Mouse (Mus musculus): Measurements from ENCODE around the gene Zbtb7a. TPM values are rescaled to one million over a fixed set of nuclear protein-coding genes. Genes with fewer than 3 reads are reported as not detected.

Gene Zbtb7a
- polyA plus RNA-seq, 1 experiment from 2014 or later: 54.1 TPM

DNA sequence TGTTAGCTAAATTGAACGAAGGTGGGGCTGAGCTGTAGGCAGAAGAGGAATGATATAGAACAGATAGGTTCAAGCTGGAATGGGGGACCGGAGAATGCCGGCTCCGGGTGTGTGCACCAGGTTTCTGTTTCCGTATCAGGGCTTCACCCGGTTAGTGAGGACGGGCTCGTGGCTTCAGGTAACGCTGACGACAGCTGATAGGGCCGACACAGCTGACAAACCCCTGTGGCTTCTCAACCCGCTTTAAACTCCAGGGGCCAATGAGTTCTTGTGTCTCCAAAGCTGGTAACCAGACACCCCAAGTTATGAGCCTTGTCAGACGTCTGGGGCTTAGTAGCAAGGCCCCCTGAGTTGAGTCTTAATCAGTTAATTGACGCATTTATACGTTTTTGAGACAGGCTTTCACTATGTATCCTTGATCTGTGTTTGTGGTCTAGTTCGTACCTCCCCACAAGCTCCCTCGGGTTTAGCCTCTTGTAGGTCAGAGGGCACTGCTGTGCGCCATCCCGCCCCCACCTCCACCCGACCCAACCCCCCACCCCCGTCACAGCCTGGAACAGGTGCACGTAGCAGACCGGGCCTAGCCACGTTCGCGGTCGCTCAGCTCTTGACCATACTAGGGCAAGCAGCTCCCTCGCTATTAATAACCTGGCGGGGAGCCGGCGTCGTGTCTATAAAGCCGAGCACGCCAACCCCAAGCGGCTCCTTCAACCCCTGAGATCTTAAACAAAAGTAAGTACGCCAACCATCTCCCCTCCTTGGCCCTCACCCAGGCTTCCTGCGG is 59.2 kb downstream of the Zbtb7a start:
- Histone ChIP-seq H3K4me3 (ENCODE audit: low read depth, low read length) (0 out of 2 replicates have a peak overlapping the region, but pooled peaks have one; percentile 17), H3K9ac (ENCODE audit: low read depth, low read length) (peak overlapping the region; percentile 26; the same call in 1 of the 2 replicates), H3K4me1 (replicated peaks; ENCODE audit: control insufficient read depth, insufficient read depth, low read length) (peaks cover 15% of the 10 kb centered on the region), H3K36me3 (ENCODE audit: control insufficient read depth, insufficient read depth) (peaks cover 16% of the 10 kb centered on the region; the same call in 1 of the 2 replicates), H3K27ac (ENCODE audit: low read depth, low read length) (peak overlapping the region; percentile 35; the same call in 1 of the 2 replicates), H3K9me3 (ENCODE audit: control insufficient read depth) (no peaks in the 10 kb centered on the region), H3K27me3 (replicated peaks; ENCODE audit: control insufficient read depth, insufficient read depth, low read length) (no peaks in the 10 kb centered on the region), H3K4me2 (replicated peaks; ENCODE audit: low read depth) (peak overlapping the region; percentile 48)
- ATAC-seq: no peak
- no peak for TF ChIP-seq CTCF (IDR thresholded peaks at IDR 0.05; ENCODE audit: low read depth)
- WGBS: 17% methylated on average over 37 of the region's 37 CpGs

DNA sequence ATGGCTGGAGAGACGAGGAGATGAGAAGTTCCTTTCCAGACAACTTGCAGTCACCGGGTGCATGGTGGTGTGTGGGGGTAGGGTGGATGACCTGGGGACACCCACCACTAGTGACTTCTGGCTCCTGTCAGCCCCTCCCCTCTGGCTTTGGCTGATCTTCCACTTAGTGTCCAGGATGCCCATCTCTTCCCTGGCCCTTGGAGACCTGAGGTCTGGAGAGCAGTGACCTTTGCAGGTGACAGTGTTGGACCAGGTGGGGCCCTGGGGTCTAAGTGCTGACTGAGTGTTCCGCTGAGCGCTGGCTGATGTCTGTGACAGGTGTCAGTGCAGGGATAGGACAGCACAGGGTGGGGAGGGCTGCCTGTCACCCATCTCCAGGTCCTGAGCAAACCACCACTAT is 60.3 kb downstream of the Zbtb7a start:
- H3K4me2 ChIP-seq (replicated peaks; ENCODE audit: low read depth): peak overlapping the region; percentile 48
- no peak for ATAC-seq
- H3K4me3 ChIP-seq (ENCODE audit: low read depth, low read length): no peak overlapping the region
- H3K9me3 ChIP-seq (ENCODE audit: control insufficient read depth): no peaks in the 10 kb centered on the region
- no peak overlapping the region for H3K27ac ChIP-seq (ENCODE audit: low read depth, low read length)
- H3K27me3 ChIP-seq (replicated peaks; ENCODE audit: control insufficient read depth, insufficient read depth, low read length): no peaks in the 10 kb centered on the region
- peaks cover 8% of the 10 kb centered on the region; the same call in 1 of the 2 replicates for H3K36me3 ChIP-seq (ENCODE audit: control insufficient read depth, insufficient read depth)
- WGBS: 55% methylated on average over 4 of the region's 4 CpGs
- H3K9ac ChIP-seq (ENCODE audit: low read depth, low read length): no peak overlapping the region
- H3K4me1 ChIP-seq (replicated peaks; ENCODE audit: control insufficient read depth, insufficient read depth, low read length): peaks cover 15% of the 10 kb centered on the region
- no peak for TF ChIP-seq CTCF (IDR thresholded peaks at IDR 0.05; ENCODE audit: low read depth)

DNA sequence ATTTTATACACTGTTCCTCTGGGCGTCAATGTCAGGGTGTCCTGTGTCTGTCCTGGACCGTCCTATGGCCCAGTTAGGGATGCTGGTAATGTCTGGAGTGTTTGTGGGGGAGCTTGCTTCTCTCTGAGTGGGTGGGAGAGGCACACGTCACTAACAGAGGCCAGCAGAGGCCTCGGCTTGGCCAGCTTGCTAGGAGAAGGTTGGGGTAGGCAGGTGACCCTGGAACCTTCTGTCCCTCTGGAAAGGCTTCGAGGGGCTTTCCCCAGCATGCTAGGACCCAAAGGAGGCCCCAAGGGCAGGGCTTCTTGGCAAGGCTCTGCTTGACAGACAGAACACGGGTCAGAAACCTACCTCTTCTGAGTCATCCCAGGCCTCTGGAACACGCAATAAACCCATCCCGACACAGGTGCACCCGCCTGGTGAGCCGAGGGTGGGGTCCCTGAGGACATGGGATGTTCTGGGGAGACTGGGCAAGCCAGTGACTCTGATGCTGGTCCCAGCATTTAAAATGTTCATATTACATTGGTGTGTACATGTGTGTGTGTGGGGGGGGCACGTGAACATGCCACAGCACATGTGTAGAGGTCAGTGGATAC is 61.5 kb downstream of the Zbtb7a start:
- TF ChIP-seq CTCF (IDR thresholded peaks at IDR 0.05; ENCODE audit: low read depth): no peak

DNA sequence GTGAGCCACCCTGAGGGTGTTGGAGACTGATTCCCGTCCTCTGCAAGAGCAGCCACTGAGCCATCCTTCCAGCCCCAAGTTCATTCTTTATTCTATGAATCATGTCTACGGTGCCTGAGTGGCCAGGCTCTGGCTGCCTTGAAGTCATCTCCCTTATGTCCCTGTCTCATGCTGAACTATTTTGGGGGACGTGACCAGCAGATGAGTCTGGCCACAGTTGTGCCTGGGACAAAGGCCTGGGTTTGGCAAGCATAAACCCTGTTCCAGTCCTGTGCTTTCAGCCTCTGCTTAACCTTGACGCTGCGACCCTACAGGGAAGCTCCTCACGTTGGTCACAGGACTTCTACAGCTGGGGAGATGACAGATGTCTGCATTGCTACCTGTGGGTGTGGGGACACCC is 62.3 kb downstream of the Zbtb7a start:
- WGBS: 50% methylated on average over 6 of the region's 6 CpGs
- Histone ChIP-seq H3K9ac (ENCODE audit: low read depth, low read length) (no peak overlapping the region), H3K36me3 (ENCODE audit: control insufficient read depth, insufficient read depth) (no peaks in the 10 kb centered on the region), H3K9me3 (ENCODE audit: control insufficient read depth) (no peaks in the 10 kb centered on the region), H3K4me1 (replicated peaks; ENCODE audit: control insufficient read depth, insufficient read depth, low read length) (peaks cover 12% of the 10 kb centered on the region), H3K27ac (ENCODE audit: low read depth, low read length) (no peak overlapping the region), H3K4me3 (ENCODE audit: low read depth, low read length) (no peak overlapping the region), H3K27me3 (replicated peaks; ENCODE audit: control insufficient read depth, insufficient read depth, low read length) (no peaks in the 10 kb centered on the region), H3K4me2 (replicated peaks; ENCODE audit: low read depth) (no peak overlapping the region)
- no peak for TF ChIP-seq CTCF (IDR thresholded peaks at IDR 0.05; ENCODE audit: low read depth)
- ATAC-seq: no peak

More for the DNA sequence above, 61.5 kb downstream of the Zbtb7a start:
- Histone ChIP-seq H3K4me2 (replicated peaks; ENCODE audit: low read depth) (no peak overlapping the region), H3K27me3 (replicated peaks; ENCODE audit: control insufficient read depth, insufficient read depth, low read length) (no peaks in the 10 kb centered on the region), H3K9me3 (ENCODE audit: control insufficient read depth) (no peaks in the 10 kb centered on the region), H3K36me3 (ENCODE audit: control insufficient read depth, insufficient read depth) (no peaks in the 10 kb centered on the region), H3K4me3 (ENCODE audit: low read depth, low read length) (no peak overlapping the region), H3K27ac (ENCODE audit: low read depth, low read length) (no peak overlapping the region), H3K4me1 (replicated peaks; ENCODE audit: control insufficient read depth, insufficient read depth, low read length) (peaks cover 15% of the 10 kb centered on the region), H3K9ac (ENCODE audit: low read depth, low read length) (no peak overlapping the region)
- 55% methylated on average over 11 of the region's 11 CpGs for WGBS
- ATAC-seq: no peak

DNA sequence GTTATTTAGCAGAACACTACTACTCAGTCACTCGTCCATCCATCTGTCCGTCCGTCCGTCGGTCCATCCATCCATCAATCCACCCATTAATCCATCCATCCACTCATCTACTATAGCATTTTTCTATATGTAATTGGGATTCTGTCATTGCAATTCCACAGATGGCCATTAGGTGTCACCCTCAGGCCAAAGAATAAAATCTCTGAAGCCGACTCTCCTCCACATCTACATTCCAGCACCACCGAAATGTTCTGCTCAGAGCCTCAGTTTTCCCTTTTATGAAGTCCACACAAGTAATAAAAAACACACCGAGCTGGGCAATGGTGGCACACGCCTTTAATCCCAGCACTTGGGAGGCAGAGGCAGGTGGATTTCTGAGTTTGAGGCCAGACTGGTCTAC is 63.2 kb downstream of the Zbtb7a start:
- H3K9ac ChIP-seq (ENCODE audit: low read depth, low read length): no peak overlapping the region
- H3K4me2 ChIP-seq (replicated peaks; ENCODE audit: low read depth): no peak overlapping the region
- H3K27ac ChIP-seq (ENCODE audit: low read depth, low read length): no peak overlapping the region
- TF ChIP-seq CTCF (IDR thresholded peaks at IDR 0.05; ENCODE audit: low read depth): peak; percentile 89
- 3% methylated on average over 9 of the region's 9 CpGs for WGBS
- ATAC-seq: no peak
- H3K36me3 ChIP-seq (ENCODE audit: control insufficient read depth, insufficient read depth): no peaks in the 10 kb centered on the region
- no peaks in the 10 kb centered on the region for H3K27me3 ChIP-seq (replicated peaks; ENCODE audit: control insufficient read depth, insufficient read depth, low read length)
- H3K9me3 ChIP-seq (ENCODE audit: control insufficient read depth): no peaks in the 10 kb centered on the region
- no peak overlapping the region for H3K4me3 ChIP-seq (ENCODE audit: low read depth, low read length)
- peaks cover 10% of the 10 kb centered on the region; the same call in 1 of the 2 replicates for H3K4me1 ChIP-seq (replicated peaks; ENCODE audit: control insufficient read depth, insufficient read depth, low read length)

DNA sequence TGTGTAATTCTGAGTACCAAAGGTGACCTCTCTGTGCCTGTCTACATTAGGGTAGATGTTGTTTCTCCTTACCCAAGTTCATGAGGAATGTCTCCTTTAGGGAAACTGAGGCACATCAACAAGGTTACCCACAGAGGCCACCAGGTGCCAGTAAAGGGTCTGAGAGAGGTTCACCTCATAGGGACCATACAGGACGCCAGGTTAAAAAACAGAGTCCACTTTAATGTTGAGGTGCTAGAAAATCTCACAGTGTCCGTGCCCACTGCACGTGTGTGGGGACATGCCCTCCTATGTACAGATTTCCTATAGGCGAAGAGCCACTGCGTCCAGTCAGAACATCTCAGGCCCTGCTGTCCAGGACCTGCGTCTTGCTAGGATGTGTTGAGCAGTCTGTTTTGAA is 64.0 kb downstream of the Zbtb7a start:
- Histone ChIP-seq H3K4me2 (replicated peaks; ENCODE audit: low read depth) (no peak overlapping the region), H3K4me1 (replicated peaks; ENCODE audit: control insufficient read depth, insufficient read depth, low read length) (peaks cover 5% of the 10 kb centered on the region; the same call in 1 of the 2 replicates), H3K27me3 (replicated peaks; ENCODE audit: control insufficient read depth, insufficient read depth, low read length) (no peaks in the 10 kb centered on the region), H3K36me3 (ENCODE audit: control insufficient read depth, insufficient read depth) (no peaks in the 10 kb centered on the region), H3K4me3 (ENCODE audit: low read depth, low read length) (no peak overlapping the region), H3K9ac (ENCODE audit: low read depth, low read length) (no peak overlapping the region), H3K27ac (ENCODE audit: low read depth, low read length) (no peak overlapping the region), H3K9me3 (ENCODE audit: control insufficient read depth) (no peaks in the 10 kb centered on the region)
- TF ChIP-seq CTCF (IDR thresholded peaks at IDR 0.05; ENCODE audit: low read depth): no peak
- 87% methylated on average over 6 of the region's 6 CpGs for WGBS
- no peak for ATAC-seq
